Mouse (Mus musculus) embryonic facial prominence, embryonic 15.5 days (tissue): Measurements from ENCODE around the gene Isg15. TPM values are rescaled to one million over a fixed set of nuclear protein-coding genes. Genes with fewer than 3 reads are reported as not detected.
A peak's percentile ranks its signal among the peaks of the same experiment; 100 is the strongest.

Source experiments
- ATAC-seq: fragments of 200-750 bp; cut with Nextera tagmentation; 2 replicates; pipeline ENCODE4 v1.8.0; 2017; ENCODE audit warnings: low read depth, moderate TSS enrichment; ENCODE audit not compliant: insufficient number of reproducible peaks, low FRiP score, low TSS enrichment
- H3K27ac ChIP-seq: fragments of 300-500 bp; sonication (generic); replicated peaks from 2 replicates; pipeline ENCODE4 v1.5.1; 2015; ENCODE audit warnings: mild to moderate bottlenecking, inconsistent platforms
- H3K27me3 ChIP-seq: fragments of 300-500 bp; sonication (generic); 2 replicates; pipeline ENCODE4 v1.6.1; 2015; ENCODE audit warnings: inconsistent platforms
- H3K36me3 ChIP-seq: fragments of 300-500 bp; sonication (generic); 2 replicates; pipeline ENCODE4 v1.6.1; 2015; ENCODE audit warnings: mild to moderate bottlenecking, inconsistent platforms
- H3K4me1 ChIP-seq: fragments of 300-500 bp; sonication (generic); 2 replicates; pipeline ENCODE4 v1.6.1; 2015; ENCODE audit warnings: inconsistent platforms
- H3K4me2 ChIP-seq: fragments of 300-500 bp; sonication (generic); replicated peaks from 2 replicates; pipeline ENCODE4 v1.6.1; 2015; ENCODE audit warnings: mild to moderate bottlenecking, inconsistent platforms
- H3K4me3 ChIP-seq: fragments of 300-500 bp; sonication (generic); replicated peaks from 2 replicates; pipeline ENCODE4 v1.5.1; 2015; ENCODE audit warnings: mild to moderate bottlenecking, inconsistent platforms
- H3K9ac ChIP-seq: fragments of 300-500 bp; sonication (generic); 2 replicates; pipeline ENCODE4 v1.6.1; 2015; ENCODE audit warnings: inconsistent platforms
- H3K9me3 ChIP-seq: fragments of 300-500 bp; sonication (generic); replicated peaks from 2 replicates; pipeline ENCODE4 v1.6.1; 2016; ENCODE audit warnings: inconsistent platforms
- WGBS: fragments of 180-500 bp; shearing (Covaris S2); methylation state at CpG from one replicate; pipeline ENCODE4 v1.1.7; 2015; 5-methylcytosine and 5-hydroxymethylcytosine counted together
- polyA plus RNA-seq: library from polyadenylated mRNA; unstranded; fragments of >200 nt; fragmentation: Nextera tagmentation; extraction: Ambion mirVana; gene quantifications from 2 replicates; pipeline ENCODE4 v1.2.1, GENCODE M21; 2015

Gene Isg15
- polyA plus RNA-seq = 4.1 and 4.4 TPM in 2 replicates

DNA sequence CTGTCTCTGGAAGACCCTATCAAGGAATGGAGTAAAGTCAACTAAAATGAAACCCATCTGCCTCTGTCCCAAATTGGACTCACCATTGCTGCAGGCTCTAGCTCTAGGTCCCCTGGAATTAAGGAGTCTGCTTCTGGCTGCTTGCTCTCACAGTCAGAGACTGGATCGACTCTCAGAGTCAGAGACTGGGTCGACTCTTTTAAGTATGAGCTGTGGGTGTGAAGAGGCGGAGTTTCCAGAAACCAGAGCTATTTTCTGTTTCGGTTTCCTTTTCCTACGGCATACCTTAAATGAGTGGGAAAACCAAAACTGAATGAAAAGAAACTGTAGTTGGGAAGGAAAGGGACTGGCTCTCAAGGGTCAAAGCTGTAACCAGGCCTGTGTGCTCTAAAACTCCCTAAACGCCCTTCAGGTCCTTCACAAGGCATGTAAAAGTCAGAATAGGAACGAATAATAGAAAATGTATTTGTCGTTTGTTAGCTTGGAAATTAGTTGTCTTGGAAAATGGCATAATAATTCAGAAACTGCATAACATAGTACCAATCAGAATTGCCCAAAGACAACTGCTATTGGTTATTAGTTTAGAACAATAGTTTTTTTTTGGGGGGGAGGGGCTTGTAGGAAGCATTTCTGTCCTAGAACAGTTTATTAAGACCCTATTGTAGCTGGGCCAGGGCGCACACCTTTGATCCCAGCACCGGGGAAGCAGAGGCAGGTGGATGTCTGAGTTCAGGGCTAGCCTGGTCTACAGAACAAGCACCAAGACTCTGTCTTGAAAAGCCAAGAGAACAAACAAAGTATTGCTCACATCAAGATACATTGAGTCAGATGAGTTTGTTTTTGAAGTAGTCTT, at the start of gene Isg15:
Isg15 (minus strand) TSS at position 196 of the 853 bp plus-strand sequence.
- H3K4me3 ChIP-seq = no peak within 1 kb of the TSS
- H3K9ac ChIP-seq = no peak within 1 kb of the TSS
- no peak for ATAC-seq
- peaks cover 40% of the 10 kb centered on the region for H3K4me1 ChIP-seq
- no peak within 1 kb of the TSS for H3K4me2 ChIP-seq
- no peak within 1 kb of the TSS for H3K27ac ChIP-seq
- no peaks in the 10 kb centered on the region for H3K9me3 ChIP-seq
- 58% methylated on average over 10 of the region's 10 CpGs for WGBS
- H3K27me3 ChIP-seq = peaks cover 6% of the 10 kb centered on the region
- no peaks in the 10 kb centered on the region for H3K36me3 ChIP-seq

DNA sequence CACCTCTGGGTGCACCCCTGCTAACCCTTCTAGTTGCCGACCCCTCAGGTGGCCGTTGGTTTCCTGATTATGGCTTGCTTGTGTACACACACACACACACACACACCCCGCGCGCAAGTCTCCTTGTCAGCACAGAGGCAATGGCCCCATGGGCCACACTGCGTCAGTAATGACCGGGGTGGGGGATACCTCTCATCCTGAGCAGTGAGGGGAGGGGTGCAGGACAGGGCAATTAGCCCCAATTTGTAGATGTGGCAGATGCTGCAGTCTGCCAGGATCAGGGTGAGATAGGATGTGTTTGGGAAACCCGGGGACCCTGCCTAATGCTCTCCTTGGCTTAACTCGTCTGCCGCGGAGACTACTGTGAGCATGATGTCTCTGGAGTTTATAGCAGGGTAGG, 48.9 kb upstream of the Isg15 start:
- no peak for ATAC-seq
- H3K36me3 ChIP-seq = peaks cover 46% of the 10 kb centered on the region
- no peak overlapping the region for H3K9ac ChIP-seq

DNA sequence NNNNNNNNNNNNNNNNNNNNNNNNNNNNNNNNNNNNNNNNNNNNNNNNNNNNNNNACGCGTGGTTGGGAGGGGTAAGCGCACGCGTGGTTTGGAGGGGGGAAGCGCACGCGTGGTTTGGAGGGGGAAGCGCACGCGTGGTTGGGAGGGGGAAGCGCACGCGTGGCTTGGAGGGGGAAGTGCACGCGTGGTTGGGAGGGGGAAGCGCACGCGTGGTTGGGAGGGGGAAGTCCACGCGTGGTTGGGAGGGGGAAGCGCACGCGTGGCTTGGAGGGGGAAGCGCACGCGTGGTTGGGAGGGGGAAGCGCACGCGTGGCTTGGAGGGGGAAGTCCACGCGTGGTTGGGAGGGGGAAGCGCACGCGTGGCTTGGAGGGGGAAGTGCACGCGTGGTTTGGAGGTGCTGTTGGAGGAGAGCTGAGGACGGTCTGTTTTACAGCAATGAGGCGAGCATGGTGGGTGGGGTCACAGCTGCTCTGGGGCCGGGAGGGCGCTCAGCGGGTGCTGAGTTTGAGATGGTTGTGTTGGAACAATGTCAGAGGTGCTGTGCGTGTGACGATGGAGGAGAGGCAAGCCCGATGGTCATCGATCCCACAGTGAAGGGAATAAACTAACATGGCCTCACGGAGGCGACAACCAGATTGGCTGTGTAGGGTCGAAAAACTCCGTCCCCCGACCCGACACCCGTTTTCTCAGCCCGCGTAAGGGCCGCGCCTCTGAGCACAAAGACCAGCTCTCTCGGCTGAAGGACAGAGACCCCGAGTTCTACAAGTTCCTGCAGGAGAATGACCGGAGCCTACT, 36.2 kb upstream of the Isg15 start:
- no peak overlapping the region for H3K9ac ChIP-seq
- 28% methylated on average over 56 of the region's 60 CpGs for WGBS
- H3K4me2 ChIP-seq = peak overlapping the region; percentile 94
- peak overlapping the region; percentile 90; the same call in 1 of the 2 replicates for H3K27ac ChIP-seq
- H3K36me3 ChIP-seq = peaks cover 60% of the 10 kb centered on the region
- H3K4me3 ChIP-seq = peak overlapping the region; percentile 70
- no peaks in the 10 kb centered on the region for H3K27me3 ChIP-seq
- ATAC-seq = no peak
- H3K4me1 ChIP-seq = peaks cover 31% of the 10 kb centered on the region
- H3K9me3 ChIP-seq = no peaks in the 10 kb centered on the region

More for the DNA sequence above, 48.9 kb upstream of the Isg15 start:
- H3K9me3 ChIP-seq = no peaks in the 10 kb centered on the region
- WGBS = 65% methylated on average over 11 of the region's 11 CpGs
- no peak overlapping the region for H3K4me2 ChIP-seq
- H3K27me3 ChIP-seq = peaks cover 19% of the 10 kb centered on the region
- H3K27ac ChIP-seq = no peak overlapping the region
- no peak overlapping the region for H3K4me3 ChIP-seq
- peaks cover 3% of the 10 kb centered on the region for H3K4me1 ChIP-seq

DNA sequence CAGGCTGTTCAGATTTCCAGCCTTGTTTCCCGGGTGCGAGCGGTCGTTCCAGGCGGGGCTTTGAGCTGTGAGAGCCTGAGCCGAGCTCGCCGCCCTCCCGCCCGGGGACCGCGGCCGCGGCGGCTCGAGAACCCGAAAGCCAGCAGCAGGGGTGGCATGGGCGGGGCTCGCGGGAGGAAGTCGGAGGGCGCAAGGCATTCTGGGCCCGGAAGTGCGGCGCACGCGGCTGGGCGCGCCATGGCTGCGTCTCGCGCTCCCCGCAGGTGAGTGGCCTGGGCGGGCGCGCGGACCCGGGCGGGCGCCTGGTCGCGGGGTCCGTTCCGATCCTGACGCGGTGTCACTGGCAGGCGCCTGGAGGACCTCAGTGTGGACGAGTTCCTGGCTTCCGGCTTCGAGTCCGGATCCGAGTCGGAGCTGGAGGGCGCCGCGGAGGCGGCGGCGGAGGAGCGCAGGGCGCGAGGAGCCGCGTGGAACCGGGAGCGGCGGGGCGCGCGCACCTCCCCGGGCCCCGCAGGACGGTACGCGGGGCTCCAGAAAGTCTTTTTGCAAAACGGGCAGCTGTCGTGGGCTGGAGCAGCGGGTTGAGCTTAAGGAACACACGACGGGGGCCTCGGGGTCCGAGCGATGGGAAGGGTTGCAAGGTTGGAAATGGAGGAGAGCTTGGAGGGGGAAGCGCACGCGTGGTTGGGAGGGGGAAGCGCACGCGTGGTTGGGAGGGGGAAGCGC, 35.4 kb upstream of the Isg15 start, which contains the start of gene Noc2l:
Noc2l (plus strand) TSS at position 203 of the 726 bp plus-strand sequence.
- Histone ChIP-seq H3K9ac (peak within 1 kb of the TSS; percentile 72), H3K27ac (peak within 1 kb of the TSS; percentile 90), H3K4me2 (peak within 1 kb of the TSS; percentile 94), H3K9me3 (no peaks in the 10 kb centered on the region), H3K4me1 (peaks cover 31% of the 10 kb centered on the region), H3K4me3 (peak within 1 kb of the TSS; percentile 70), H3K27me3 (no peaks in the 10 kb centered on the region), H3K36me3 (peaks cover 60% of the 10 kb centered on the region)
- ATAC-seq = peak; percentile 91
- WGBS = under 1% methylated on average over 87 of the region's 90 CpGs

DNA sequence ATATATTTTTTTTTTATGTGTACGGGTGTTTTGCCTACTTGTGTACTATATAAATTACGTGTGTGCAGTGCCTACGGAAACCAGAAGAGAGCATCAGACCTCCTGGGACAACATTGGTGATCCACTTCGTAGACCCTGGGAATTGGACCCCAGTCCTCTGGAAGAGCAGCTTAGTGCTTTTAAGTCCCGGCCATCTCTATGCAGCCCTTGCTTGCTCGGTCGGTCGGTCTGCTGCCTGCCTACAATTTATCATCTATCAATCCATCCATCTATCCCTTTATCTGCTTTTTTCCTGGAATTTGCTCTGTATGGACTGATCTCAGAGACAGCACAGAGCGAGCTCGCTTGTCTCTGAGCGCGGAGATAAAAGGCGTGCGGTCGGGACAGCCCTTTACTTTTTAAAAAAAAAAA, 34.7 kb upstream of the Isg15 start:
- WGBS = under 1% methylated on average over 15 of the region's 15 CpGs
- peaks cover 31% of the 10 kb centered on the region for H3K4me1 ChIP-seq
- peak overlapping the region; percentile 94 for H3K4me2 ChIP-seq
- ATAC-seq = peak; percentile 22
- no peaks in the 10 kb centered on the region for H3K9me3 ChIP-seq
- peak overlapping the region; percentile 72 for H3K9ac ChIP-seq
- H3K4me3 ChIP-seq = peak overlapping the region; percentile 70
- peak overlapping the region; percentile 90; the same call in 1 of the 2 replicates for H3K27ac ChIP-seq
- peaks cover 60% of the 10 kb centered on the region for H3K36me3 ChIP-seq
- no peaks in the 10 kb centered on the region for H3K27me3 ChIP-seq

DNA sequence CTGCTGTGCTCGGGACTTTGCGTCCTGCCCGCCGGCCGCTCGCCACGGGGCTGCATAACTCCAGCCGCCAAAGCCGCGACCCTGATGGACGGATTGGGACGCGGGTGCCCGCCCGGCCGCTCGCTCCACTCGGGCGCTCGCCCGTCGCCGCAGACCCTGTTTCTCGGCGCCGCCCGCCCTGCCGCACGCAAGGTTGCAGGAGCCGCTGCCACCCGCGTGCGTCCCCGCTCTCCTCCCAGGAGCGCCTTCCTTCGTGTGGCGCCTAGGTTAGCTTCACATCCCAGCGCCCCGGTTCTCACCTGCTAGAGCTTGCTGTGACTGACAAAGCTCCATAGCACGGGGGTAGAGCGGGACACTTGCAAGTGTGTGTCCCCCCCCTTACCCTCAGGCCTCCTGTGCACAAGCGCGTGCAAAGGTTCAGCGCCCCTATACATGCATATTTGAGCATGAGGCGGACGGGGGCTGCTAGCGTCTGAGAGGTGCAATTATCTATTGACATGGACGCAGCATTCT, 34.1 kb upstream of the Isg15 start, which contains the start of gene Plekhn1:
Plekhn1 (minus strand) TSS at position 157 of the 513 bp plus-strand sequence.
- 0 out of 2 replicates have a peak, but pooled peaks have one; percentile 30 for ATAC-seq
- Histone ChIP-seq H3K4me1 (peaks cover 31% of the 10 kb centered on the region), H3K36me3 (peaks cover 60% of the 10 kb centered on the region), H3K27me3 (no peaks in the 10 kb centered on the region), H3K27ac (peak within 1 kb of the TSS; percentile 90), H3K9ac (peak within 1 kb of the TSS; percentile 72), H3K4me2 (peak within 1 kb of the TSS; percentile 94), H3K4me3 (peak within 1 kb of the TSS; percentile 70), H3K9me3 (no peaks in the 10 kb centered on the region)
- under 1% methylated on average over 48 of the region's 48 CpGs for WGBS

DNA sequence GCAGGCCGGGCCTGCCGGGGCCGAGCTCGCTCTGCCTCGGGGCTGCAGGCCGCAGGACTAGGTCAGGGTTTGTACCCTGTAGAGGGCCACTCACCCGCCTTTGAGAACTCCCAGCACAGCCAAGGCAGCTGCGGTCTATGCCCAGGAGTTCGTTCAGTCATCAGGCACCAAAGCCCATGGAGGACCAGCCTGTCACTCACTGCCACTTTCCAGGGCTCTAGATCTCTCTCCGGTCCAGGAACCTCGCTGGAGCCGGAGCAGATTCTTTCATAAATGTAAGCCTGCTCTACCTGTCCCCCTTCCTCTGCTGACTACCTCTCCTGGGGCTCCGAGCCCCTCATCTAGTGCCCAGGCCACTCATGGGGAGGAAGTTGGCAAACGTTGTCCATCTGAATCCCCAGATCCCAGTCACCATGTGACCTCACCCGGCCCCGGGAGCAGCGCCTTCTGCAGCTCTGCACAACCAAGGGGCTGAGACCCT, 33.4 kb upstream of the Isg15 start:
- Histone ChIP-seq H3K9me3 (no peaks in the 10 kb centered on the region), H3K27ac (peak overlapping the region; percentile 60), H3K27me3 (no peaks in the 10 kb centered on the region), H3K4me1 (peaks cover 31% of the 10 kb centered on the region), H3K4me3 (peak overlapping the region; percentile 70), H3K36me3 (peaks cover 60% of the 10 kb centered on the region), H3K9ac (peak overlapping the region; percentile 58), H3K4me2 (peak overlapping the region; percentile 94)
- ATAC-seq = no peak
- 4% methylated on average over 17 of the region's 17 CpGs for WGBS

DNA sequence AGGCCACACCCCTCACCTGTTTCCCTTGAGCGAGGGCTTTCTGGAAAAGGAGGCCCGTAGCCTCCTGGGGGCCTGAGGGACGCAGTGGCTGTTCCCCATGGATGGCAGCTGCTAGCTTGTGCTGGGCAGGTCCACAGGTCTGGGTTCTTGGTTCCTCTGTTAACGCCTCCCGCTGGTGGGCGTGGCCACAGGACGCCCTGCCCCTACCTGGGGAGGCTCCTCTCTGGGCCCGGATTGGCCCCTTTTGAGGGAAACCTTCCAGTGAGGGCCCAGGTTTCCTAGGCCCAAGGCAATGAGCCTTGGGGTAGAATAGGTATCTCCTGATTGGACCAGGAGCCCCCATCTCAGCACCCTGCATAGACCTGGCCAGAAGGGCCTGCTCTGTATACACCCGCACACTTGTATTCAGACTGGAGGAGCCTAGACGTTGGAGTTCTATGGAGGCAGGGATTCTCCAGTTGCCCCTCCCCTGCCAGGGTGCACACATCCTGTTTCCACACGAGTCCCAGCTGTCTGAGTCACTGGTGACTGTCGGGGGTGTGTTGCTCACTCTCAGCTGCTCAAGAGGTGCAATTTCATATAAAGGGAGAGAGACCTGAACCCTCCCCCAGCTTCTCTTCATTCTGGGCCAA, 27.9 kb upstream of the Isg15 start:
- Histone ChIP-seq H3K27me3 (no peaks in the 10 kb centered on the region), H3K36me3 (peaks cover 44% of the 10 kb centered on the region), H3K4me2 (peak overlapping the region; percentile 34), H3K27ac (peak overlapping the region; percentile 73), H3K4me3 (peak overlapping the region; percentile 28), H3K9ac (no peak overlapping the region), H3K9me3 (no peaks in the 10 kb centered on the region), H3K4me1 (peaks cover 26% of the 10 kb centered on the region)
- WGBS = 17% methylated on average over 12 of the region's 12 CpGs
- ATAC-seq = peak; percentile 37

DNA sequence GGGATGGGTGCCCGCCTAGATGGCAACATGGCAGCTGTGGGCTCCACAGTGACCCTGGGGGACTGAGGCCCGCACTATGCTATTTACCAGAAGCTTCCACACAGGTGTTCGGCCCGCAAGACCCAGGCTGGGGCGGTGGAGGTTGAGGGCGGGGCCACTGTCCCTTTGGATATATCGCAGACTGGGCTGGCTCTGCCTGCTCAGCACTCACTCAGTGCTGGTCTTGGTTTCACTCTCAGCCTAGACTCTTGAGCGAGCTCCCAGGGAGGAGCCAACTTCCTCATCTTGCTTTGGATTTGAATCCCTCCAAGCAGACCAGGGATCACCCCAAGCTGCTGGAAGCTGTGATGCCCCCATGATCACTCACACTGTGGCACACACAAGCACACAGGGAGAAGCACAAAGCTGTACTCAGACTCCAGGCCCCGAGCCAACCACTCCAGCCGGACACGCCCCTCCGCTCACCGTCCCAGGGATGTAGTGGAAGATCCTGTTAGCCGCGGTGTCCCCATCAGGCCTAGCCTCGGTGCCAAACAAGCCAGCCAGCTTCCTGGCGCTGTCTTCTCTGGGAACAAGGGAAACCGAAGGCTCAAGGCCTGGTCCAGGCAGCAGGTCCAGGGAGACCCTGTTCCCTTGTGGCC, 27.3 kb upstream of the Isg15 start:
- ATAC-seq = 0 out of 2 replicates have a peak, but pooled peaks have one; percentile 18
- Histone ChIP-seq H3K4me2 (peak overlapping the region; percentile 34), H3K36me3 (peaks cover 41% of the 10 kb centered on the region), H3K9me3 (no peaks in the 10 kb centered on the region), H3K27ac (peak overlapping the region; percentile 73), H3K27me3 (no peaks in the 10 kb centered on the region), H3K4me3 (peak overlapping the region; percentile 28), H3K4me1 (peaks cover 19% of the 10 kb centered on the region), H3K9ac (no peak overlapping the region)
- 27% methylated on average over 18 of the region's 18 CpGs for WGBS

DNA sequence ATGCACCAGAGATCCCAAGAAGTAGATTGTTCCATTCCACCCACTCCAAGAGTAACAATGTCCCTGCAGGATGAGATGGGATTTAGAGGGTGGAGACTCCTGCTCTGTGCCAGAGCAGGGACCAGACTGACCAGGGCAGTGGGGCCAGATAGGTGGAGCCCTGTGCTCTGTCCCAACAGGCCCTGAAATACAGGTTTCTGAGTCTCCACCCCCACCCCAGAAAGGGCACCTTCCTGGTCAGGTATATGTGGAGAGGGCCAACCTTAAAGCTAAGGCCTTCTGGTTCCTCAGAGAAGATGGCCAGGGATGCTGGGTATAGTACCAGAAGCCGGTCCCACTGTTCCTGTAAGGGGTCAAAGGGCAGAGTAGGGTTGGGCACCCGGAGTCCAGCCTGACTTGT, 23.7 kb upstream of the Isg15 start:
- ATAC-seq = no peak
- H3K27me3 ChIP-seq = no peaks in the 10 kb centered on the region
- peaks cover 19% of the 10 kb centered on the region for H3K4me1 ChIP-seq
- H3K9me3 ChIP-seq = no peaks in the 10 kb centered on the region
- no peak overlapping the region for H3K4me3 ChIP-seq
- H3K36me3 ChIP-seq = peaks cover 14% of the 10 kb centered on the region
- no peak overlapping the region for H3K27ac ChIP-seq
- H3K4me2 ChIP-seq = no peak overlapping the region
- 75% methylated on average over 2 of the region's 2 CpGs for WGBS
- H3K9ac ChIP-seq = no peak overlapping the region
